In genomic region chr14:34623074-34623473, GRCm38 (mm10) we compare ENCODE assay signal across 34 mouse cellular contexts. TPM values are rescaled to one million over a fixed set of nuclear protein-coding genes. Genes with fewer than 3 reads are reported as not detected.
DNase-seq lines count a peak whose midpoint lies in the region; ATAC-seq and TF ChIP-seq lines count a peak whose summit lies in the region.
"Had no signal": no experiment of that assay in that cellular context is flagged by ENCODE, and none has a peak within 500 bp of the region (broad histone marks: within the 10 kb centered on the region; RNA-seq: fewer than 3 reads in every experiment).

No protein-coding gene starts in this region.

- ATAC-seq in liver, embryonic 11.5 days (replicated peaks; ENCODE audit: low FRiP score), result peak; percentile 21
- ATAC-seq in liver, embryonic 13.5 days (ENCODE audit: low read depth), result no peak
- ATAC-seq in megakaryocyte progenitor cell, adult 5-6 weeks (replicated peaks; ENCODE audit: poor library complexity), result peak; percentile 15
- ATAC-seq: activated CD4-positive, CD25-positive, alpha-beta regulatory T cell, adult 4 months; hindbrain, embryonic 16.5 days; midbrain, embryonic 15.5 days had no signal

- H3K4me1 ChIP-seq in liver, embryonic 11.5 days (replicated peaks; ENCODE audit: control insufficient read depth, insufficient read depth, low read length), result peaks cover 24% of the 10 kb centered on the region
- no peaks in the 10 kb centered on the region; the same call in 1 of the 2 replicates for H3K4me1 ChIP-seq in bone marrow, adult 2 months (ENCODE audit: control insufficient read depth, insufficient read depth, low read length)
- peaks cover 67% of the 10 kb centered on the region for H3K4me1 ChIP-seq in liver, embryonic 13.5 days (replicated peaks)
- H3K4me1 ChIP-seq: embryonic facial prominence, embryonic 12.5 days; forebrain, embryonic 12.5 days; midbrain, embryonic 15.5 days; neural tube, embryonic 15.5 days had no signal

- no peak overlapping the region for H3K9ac ChIP-seq in liver, embryonic 11.5 days (ENCODE audit: low read depth, low read length)
- peak overlapping the region; percentile 58; the same call in 1 of the 2 replicates for H3K9ac ChIP-seq in liver, embryonic 13.5 days
- H3K9ac ChIP-seq: embryonic facial prominence, embryonic 12.5 days; forebrain, embryonic 12.5 days; midbrain, embryonic 15.5 days; neural tube, embryonic 15.5 days had no signal

- no peaks in the 10 kb centered on the region for H3K36me3 ChIP-seq in liver, embryonic 11.5 days (ENCODE audit: control insufficient read depth, insufficient read depth, low read length)
- no peaks in the 10 kb centered on the region for H3K36me3 ChIP-seq in liver, embryonic 13.5 days
- H3K36me3 ChIP-seq: embryonic facial prominence, embryonic 12.5 days; forebrain, embryonic 12.5 days; heart, embryonic 10.5 days; hindbrain, embryonic 10.5 days; midbrain, embryonic 10.5 days; midbrain, embryonic 15.5 days; neural tube, embryonic 15.5 days had no signal

- no peaks in the 10 kb centered on the region for H3K9me3 ChIP-seq in liver, embryonic 11.5 days (ENCODE audit: control insufficient read depth, low read length)
- no peaks in the 10 kb centered on the region for H3K9me3 ChIP-seq in liver, embryonic 13.5 days (replicated peaks)
- H3K9me3 ChIP-seq: embryonic facial prominence, embryonic 12.5 days; forebrain, embryonic 12.5 days; heart, embryonic 10.5 days; hindbrain, embryonic 10.5 days; midbrain, embryonic 10.5 days; midbrain, embryonic 15.5 days; neural tube, embryonic 15.5 days had no signal

- 66% methylated on average over 5 of the region's 5 CpGs for WGBS in liver, embryonic 11.5 days
- WGBS in bone marrow, adult 2 months, result 55% methylated on average over 5 of the region's 5 CpGs
- 49% methylated on average over 5 of the region's 5 CpGs for WGBS in liver, embryonic 13.5 days (ENCODE audit: insufficient replicate concordance)

- peak overlapping the region; percentile 79 for H3K27ac ChIP-seq in liver, embryonic 11.5 days (ENCODE audit: low read depth, low read length)
- H3K27ac ChIP-seq in bone marrow, adult 2 months (ENCODE audit: control insufficient read depth, insufficient read depth, low read depth, low read length, poor library complexity), result peak overlapping the region; percentile 11; the same call in 1 of the 2 replicates
- H3K27ac ChIP-seq in liver, embryonic 13.5 days, result peak overlapping the region; percentile 84
- H3K27ac ChIP-seq in layer of hippocampus, adult 2 months, result no peak overlapping the region
- H3K27ac ChIP-seq: embryonic facial prominence, embryonic 12.5 days; forebrain, embryonic 12.5 days; hindbrain, embryonic 10.5 days; macrophage; midbrain, embryonic 10.5 days; midbrain, embryonic 15.5 days; neural tube, embryonic 15.5 days; stomach, postnatal 0 days had no signal

- no peak for TF ChIP-seq POLR2A in bone marrow, adult 2 months (IDR thresholded peaks at IDR 0.05; ENCODE audit: borderline replicate concordance, control insufficient read depth, low read depth, low read length)

- peak overlapping the region; percentile 51 for H3K4me2 ChIP-seq in liver, embryonic 11.5 days
- peak overlapping the region; percentile 50 for H3K4me2 ChIP-seq in liver, embryonic 13.5 days
- H3K4me2 ChIP-seq: embryonic facial prominence, embryonic 12.5 days; forebrain, embryonic 12.5 days; midbrain, embryonic 15.5 days; neural tube, embryonic 15.5 days had no signal

- no peaks in the 10 kb centered on the region for H3K27me3 ChIP-seq in liver, embryonic 11.5 days (replicated peaks; ENCODE audit: control insufficient read depth, insufficient read depth, low read length)
- H3K27me3 ChIP-seq in liver, embryonic 13.5 days, result no peaks in the 10 kb centered on the region
- H3K27me3 ChIP-seq: embryonic facial prominence, embryonic 12.5 days; midbrain, embryonic 15.5 days; neural tube, embryonic 15.5 days had no signal

- no peak overlapping the region for H3K4me3 ChIP-seq in liver, embryonic 11.5 days (ENCODE audit: low read depth, low read length)
- H3K4me3 ChIP-seq in bone marrow, adult 2 months (replicated peaks; ENCODE audit: control insufficient read depth, low read depth, low read length), result no peak overlapping the region
- H3K4me3 ChIP-seq in liver, embryonic 13.5 days (replicated peaks), result no peak overlapping the region; the same call in 1 of the 2 replicates
- H3K4me3 ChIP-seq in layer of hippocampus, adult 2 months, result no peak overlapping the region
- H3K4me3 ChIP-seq: embryonic facial prominence, embryonic 12.5 days; forebrain, embryonic 12.5 days; heart, embryonic 10.5 days; hindbrain, embryonic 10.5 days; midbrain, embryonic 10.5 days; midbrain, embryonic 15.5 days; neural tube, embryonic 15.5 days had no signal

- no peak for DNase-seq in liver, embryonic 11.5 days (ENCODE audit: low spot score)
- DNase-seq in liver, result no peak
- DNase-seq in liver, embryonic 13.5 days, result no peak
- no peak for DNase-seq in layer of hippocampus, adult 2 months (ENCODE audit: low spot score in 2 of 2)
- DNase-seq in frontal cortex, postnatal 25 days (ENCODE audit: low spot score in 2 of 2), result no peak
- DNase-seq in cerebellum, postnatal 36 days, result no peak
- DNase-seq: adrenal gland, adult 8-10 months; cerebellum, adult 9-10 months; embryo, embryonic 11 days; gastrocnemius, postnatal 14 days; heart, adult 11 months; kidney, adult 2 months; right cerebral cortex, postnatal 25 days; spleen, adult 18-20 months; thymus, postnatal 4 days had no signal

- TF ChIP-seq CTCF in bone marrow, adult 2 months (IDR thresholded peaks at IDR 0.05; ENCODE audit: control insufficient read depth, insufficient read depth, low read length), result no peak
- TF ChIP-seq CTCF in layer of hippocampus, adult 2 months (conservative IDR thresholded peaks at IDR 0.05), result no peak

RNA-seq across cellular contexts. Expression of gene Opn4, which starts 23.1 kb away (rescaled TPM):
- not detected in 2 replicates for polyA plus RNA-seq in liver, embryonic 11.5 days (2014; fragmentation: Nextera tagmentation; extraction: Ambion mirVana)
- polyA plus RNA-seq in bone marrow, adult 2 months (2011; ENCODE audit: insufficient read depth, insufficient read length, low replicate concordance, missing spikeins), result not detected in 2 replicates
- polyA plus RNA-seq in liver, embryonic 13.5 days (2015; fragmentation: Nextera tagmentation; extraction: Ambion mirVana), result not detected in 2 replicates
- total RNA-seq in megakaryocyte progenitor cell, adult 5-6 weeks (2015), result not detected in 2 replicates
- total RNA-seq in megakaryocyte progenitor cell, adult 5-6 weeks (2017), result not detected in 2 replicates
- total RNA-seq in layer of hippocampus, adult 2 months (2021), result not detected
- total RNA-seq: adrenal gland, postnatal 4 days; gastrocnemius, postnatal 14 days; left cerebral cortex, postnatal 10 days; liver, adult 2 months had no signal
- polyA plus RNA-seq: activated CD4-positive, CD25-positive, alpha-beta regulatory T cell, adult 4 months; hindbrain, embryonic 10.5 days; hindbrain, embryonic 16.5 days; intestine, embryonic 14.5 days; kidney, adult 2 months; limb, embryonic 11.5 days; liver, adult 2 months; macrophage; midbrain, embryonic 15.5 days; stomach, postnatal 0 days; thymus, postnatal 0 days had no signal

RNA-seq across cellular contexts. Expression of gene Ldb3, which starts 34.6 kb away (rescaled TPM):
- 0.38 and 2.7 TPM in 2 replicates for polyA plus RNA-seq in liver, embryonic 11.5 days (2014; fragmentation: Nextera tagmentation; extraction: Ambion mirVana)
- polyA plus RNA-seq in bone marrow, adult 2 months (2011; ENCODE audit: insufficient read depth, insufficient read length, low replicate concordance, missing spikeins), result 0.40 and 1.1 TPM in 2 replicates
- polyA plus RNA-seq in liver, embryonic 13.5 days (2015; fragmentation: Nextera tagmentation; extraction: Ambion mirVana), result 0.54 and 0.59 TPM in 2 replicates
- not detected in 2 replicates for total RNA-seq in megakaryocyte progenitor cell, adult 5-6 weeks (2015)
- not detected in 2 replicates for total RNA-seq in megakaryocyte progenitor cell, adult 5-6 weeks (2017)
- 1 to 10 TPM; 3.3 to 4.0 TPM for total RNA-seq in layer of hippocampus, adult 2 months (2021)
- polyA plus RNA-seq: activated CD4-positive, CD25-positive, alpha-beta regulatory T cell, adult 4 months; macrophage had no signal

RNA-seq across cellular contexts. Expression of gene Wapl, which starts 50.7 kb away (rescaled TPM):
- polyA plus RNA-seq in liver, embryonic 11.5 days (2014; fragmentation: Nextera tagmentation; extraction: Ambion mirVana), result 38.8 and 41.4 TPM in 2 replicates
- polyA plus RNA-seq in bone marrow, adult 2 months (2011; ENCODE audit: insufficient read depth, insufficient read length, low replicate concordance, missing spikeins), result 108 and 131 TPM in 2 replicates
- 24.9 and 30.0 TPM in 2 replicates for polyA plus RNA-seq in liver, embryonic 13.5 days (2015; fragmentation: Nextera tagmentation; extraction: Ambion mirVana)
- 87.1 and 89.0 TPM in 2 replicates for total RNA-seq in megakaryocyte progenitor cell, adult 5-6 weeks (2015)
- 93.1 and 123 TPM in 2 replicates for total RNA-seq in megakaryocyte progenitor cell, adult 5-6 weeks (2017)
- total RNA-seq in layer of hippocampus, adult 2 months (2021), result 10 to 100 TPM; 56.3 to 58.7 TPM
